Mouse (Mus musculus) megakaryocyte, embryonic 14.5 days (primary cell): ENCODE measurements around the gene BC048679.

ENCODE experiments used
- FLI1 ChIP-seq: IDR thresholded peaks from 2 replicates; pipeline ENCODE4 v1.6.1; 2012; ENCODE audit warnings: low read length, inconsistent platforms, mixed read lengths
- GATA1 ChIP-seq: IDR thresholded peaks from 3 replicates; pipeline ENCODE4 v1.6.1; 2012; ENCODE audit warnings: mixed read lengths, low read length, inconsistent platforms, borderline replicate concordance

- TF ChIP-seq GATA1: no peak
- no peak for TF ChIP-seq FLI1
These were observed 22.9 kb downstream of the BC048679 start for GRCm38 (mm10) chr7:81475221-81475620.
